Mouse (Mus musculus): ENCODE measurements around the gene Lactb.

DNA sequence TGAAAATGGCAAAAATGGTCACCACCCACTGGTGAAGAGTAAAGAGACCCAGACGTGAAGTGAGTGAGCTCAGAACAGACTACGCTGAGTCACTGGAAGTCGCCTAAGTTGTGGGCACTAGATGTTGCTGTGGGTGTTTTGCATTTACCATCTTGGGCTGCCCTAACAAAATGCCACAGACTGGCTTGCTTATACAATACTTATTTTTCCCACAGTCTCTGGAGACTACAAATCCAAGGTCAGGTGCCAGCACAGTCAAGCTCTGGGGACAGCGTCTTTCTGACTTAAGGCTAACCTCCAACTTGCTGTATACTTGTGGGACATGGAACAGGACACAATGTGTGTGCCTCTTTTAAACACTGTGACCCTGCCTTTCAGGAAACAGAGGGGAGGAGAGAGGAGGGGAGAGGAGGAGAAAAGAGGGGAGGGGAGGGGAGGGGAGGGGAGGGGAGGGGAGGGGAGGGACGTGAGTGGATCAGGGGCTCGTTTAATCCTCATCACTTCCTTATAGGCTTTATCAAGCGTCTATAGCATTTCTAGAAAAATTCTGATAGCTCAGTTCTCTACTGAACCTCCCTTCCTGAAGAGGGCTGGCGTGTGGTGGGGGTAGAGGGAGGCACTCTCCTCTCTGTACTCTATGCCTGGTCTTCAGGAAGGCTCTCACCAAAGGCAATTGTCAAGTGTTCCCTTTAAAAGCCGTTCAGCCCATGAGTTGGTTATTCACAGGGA is 15.9 kb upstream of the Lactb start:
- TF ChIP-seq CTCF (IDR thresholded peaks at IDR 0.05; ENCODE audit: borderline replicate concordance, control insufficient read depth, extremely low read depth, insufficient read depth, low read length, poor library complexity) (no peak), POLR2A (IDR thresholded peaks at IDR 0.05; ENCODE audit: control insufficient read depth, extremely low read depth, insufficient read depth, low read length, poor library complexity) (no peak)

Data from thymus, adult 2 months (tissue).